ENCODE assay signal across 20 mouse cellular contexts in genomic region chr2:75405524-75406214, GRCm38 (mm10).
DNase-seq lines count a peak whose midpoint lies in the region; ATAC-seq lines count a peak whose summit lies in the region.
"Had no signal": no experiment of that assay in that cellular context is flagged by ENCODE, and none has a peak within 500 bp of the region (broad histone marks: within the 10 kb centered on the region; RNA-seq: fewer than 3 reads in every experiment).

No protein-coding gene starts in this region.

- H3K27me3 ChIP-seq in midbrain, embryonic 12.5 days, result no peaks in the 10 kb centered on the region
- no peaks in the 10 kb centered on the region for H3K27me3 ChIP-seq in midbrain, embryonic 15.5 days (replicated peaks)
- H3K27me3 ChIP-seq in forebrain, embryonic 15.5 days, result no peaks in the 10 kb centered on the region
- H3K27me3 ChIP-seq: heart, embryonic 12.5 days; stomach, embryonic 15.5 days had no signal

- ATAC-seq in midbrain, embryonic 12.5 days (ENCODE audit: low FRiP score, low read depth), result 0 out of 2 replicates have a peak, but pooled peaks have one; percentile 34
- ATAC-seq in midbrain, embryonic 15.5 days (replicated peaks), result no peak; the same call in 1 of the 2 replicates
- peak; percentile 27; the same call in 1 of the 2 replicates for ATAC-seq in forebrain, embryonic 15.5 days (replicated peaks)
- ATAC-seq in monocyte, adult 5-6 weeks (replicated peaks; ENCODE audit: insufficient number of reproducible peaks, low FRiP score, low TSS enrichment, poor library complexity, severe bottlenecking), result no peak
- ATAC-seq: intestine, postnatal 0 days; lung, postnatal 0 days had no signal

- no peak overlapping the region for H3K4me3 ChIP-seq in midbrain, embryonic 12.5 days
- no peak overlapping the region for H3K4me3 ChIP-seq in midbrain, embryonic 15.5 days
- H3K4me3 ChIP-seq in forebrain, embryonic 15.5 days, result no peak overlapping the region
- H3K4me3 ChIP-seq: erythroblast, embryonic 14.5 days; heart, embryonic 12.5 days; limb, embryonic 13.5 days; stomach, embryonic 15.5 days had no signal

- H3K4me1 ChIP-seq in midbrain, embryonic 12.5 days, result peaks cover 14% of the 10 kb centered on the region
- H3K4me1 ChIP-seq in midbrain, embryonic 15.5 days, result peaks cover 17% of the 10 kb centered on the region
- peaks cover 32% of the 10 kb centered on the region for H3K4me1 ChIP-seq in forebrain, embryonic 15.5 days
- H3K4me1 ChIP-seq: stomach, embryonic 15.5 days had no signal

- no peak overlapping the region for H3K9ac ChIP-seq in midbrain, embryonic 12.5 days (replicated peaks)
- H3K9ac ChIP-seq in midbrain, embryonic 15.5 days, result no peak overlapping the region
- H3K9ac ChIP-seq in forebrain, embryonic 15.5 days (replicated peaks), result no peak overlapping the region
- H3K9ac ChIP-seq: heart, embryonic 12.5 days; limb, embryonic 13.5 days; liver, embryonic 14.5 days; stomach, embryonic 15.5 days had no signal

- no peaks in the 10 kb centered on the region for H3K36me3 ChIP-seq in midbrain, embryonic 12.5 days
- H3K36me3 ChIP-seq in midbrain, embryonic 15.5 days (replicated peaks), result no peaks in the 10 kb centered on the region
- H3K36me3 ChIP-seq in forebrain, embryonic 15.5 days, result no peaks in the 10 kb centered on the region
- H3K36me3 ChIP-seq: G1E; heart, embryonic 12.5 days; limb, embryonic 13.5 days; stomach, embryonic 15.5 days had no signal

- no peak overlapping the region for H3K27ac ChIP-seq in midbrain, embryonic 12.5 days (replicated peaks)
- H3K27ac ChIP-seq in midbrain, embryonic 15.5 days, result no peak overlapping the region
- 0 out of 2 replicates have a peak overlapping the region, but pooled peaks have one; percentile 5 for H3K27ac ChIP-seq in forebrain, embryonic 15.5 days (replicated peaks)
- H3K27ac ChIP-seq: kidney, postnatal 0 days; limb, embryonic 13.5 days; liver, embryonic 14.5 days; stomach, embryonic 15.5 days had no signal

- DNase-seq in heart, adult 11 months, result peak; percentile 86
- no peak for DNase-seq in heart, postnatal 25 days (ENCODE audit: low spot score)
- DNase-seq in skeletal muscle tissue, adult 2 months (ENCODE audit: low read depth, low spot score), result peak; percentile 5
- DNase-seq: cerebellum, adult 11 months; cerebellum, postnatal 25 days; heart, postnatal 4 days; thymus, adult 2 months had no signal

- no peaks in the 10 kb centered on the region for H3K9me3 ChIP-seq in midbrain, embryonic 12.5 days
- no peaks in the 10 kb centered on the region for H3K9me3 ChIP-seq in midbrain, embryonic 15.5 days
- H3K9me3 ChIP-seq in forebrain, embryonic 15.5 days, result no peaks in the 10 kb centered on the region
- H3K9me3 ChIP-seq: G1E; heart, embryonic 12.5 days; limb, embryonic 13.5 days; stomach, embryonic 15.5 days had no signal

- intact Hi-C loops in heart, postnatal 25 days (cut with DNase I), result no loop called here

- 59% methylated on average over 13 of the region's 13 CpGs for WGBS in midbrain, embryonic 12.5 days
- 43% methylated on average over 13 of the region's 13 CpGs for WGBS in midbrain, embryonic 15.5 days
- WGBS in forebrain, embryonic 15.5 days, result 53% methylated on average over 13 of the region's 13 CpGs

- H3K4me2 ChIP-seq in midbrain, embryonic 12.5 days (replicated peaks), result no peak overlapping the region
- no peak overlapping the region for H3K4me2 ChIP-seq in midbrain, embryonic 15.5 days
- H3K4me2 ChIP-seq in forebrain, embryonic 15.5 days (replicated peaks), result no peak overlapping the region
- H3K4me2 ChIP-seq: heart, embryonic 12.5 days; limb, embryonic 13.5 days; stomach, embryonic 15.5 days had no signal

Comparison
In these comparisons a context has a peak if more than half of its experiments do, and no peak if none do; other contexts are left out.
1. ATAC-seq: peak in midbrain, embryonic 12.5 days (single experiment) and forebrain, embryonic 15.5 days (single experiment); none in midbrain, embryonic 15.5 days (single experiment) and monocyte, adult 5-6 weeks (single experiment).